Mouse (Mus musculus) thymus, adult 2 months (tissue): ENCODE results near the gene Pcdh15.

Experiments
- CTCF ChIP-seq: fragments of 200-500 bp; IDR thresholded peaks from 2 replicates; pipeline ENCODE4 v1.5.1; 2012; ENCODE audit warnings: mild to moderate bottlenecking, control low read depth, low read length, moderate library complexity, borderline replicate concordance; ENCODE audit not compliant: control insufficient read depth, poor library complexity, insufficient read depth; ENCODE audit errors: extremely low read depth
- POLR2A ChIP-seq: fragments of 200-500 bp; IDR thresholded peaks from 2 replicates; pipeline ENCODE4 v1.6.1; 2012; ENCODE audit warnings: mild to moderate bottlenecking, low read length, control low read depth, moderate library complexity; ENCODE audit not compliant: control insufficient read depth, poor library complexity, insufficient read depth; ENCODE audit errors: extremely low read depth

DNA sequence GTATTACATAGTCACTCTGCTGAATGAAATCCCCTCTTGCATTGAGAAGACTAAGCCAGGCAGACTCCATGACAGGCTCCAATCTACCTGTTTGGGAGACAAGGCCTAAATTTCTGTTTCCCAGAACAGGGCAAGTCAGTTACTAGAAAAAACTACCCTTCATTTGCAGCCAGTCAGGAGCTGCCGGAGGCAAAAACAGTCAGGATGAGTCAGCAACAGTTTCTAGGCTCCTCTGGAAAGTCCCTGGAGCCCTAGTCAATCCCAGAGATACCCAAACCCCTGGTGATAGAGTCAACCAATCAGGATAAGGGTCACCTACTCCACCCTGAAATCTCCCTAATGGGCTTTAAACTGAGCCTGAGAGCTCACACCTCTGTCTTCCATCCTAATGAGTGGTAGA lies 1564.0 kb downstream of the Pcdh15 start:
- TF ChIP-seq CTCF (no peak), POLR2A (no peak)
